Mouse (Mus musculus) ES-Bruce4 (cell line): ENCODE data around the gene Card6.

ENCODE experiments used
- CTCF ChIP-seq: IDR thresholded peaks from one replicate; pipeline ENCODE4 v1.8.1; 2011; ENCODE audit warnings: low read depth, low read length
- POLR2A ChIP-seq: IDR thresholded peaks from one replicate; pipeline ENCODE4 v1.8.1; 2011; ENCODE audit warnings: low read length; ENCODE audit not compliant: insufficient read depth

DNA sequence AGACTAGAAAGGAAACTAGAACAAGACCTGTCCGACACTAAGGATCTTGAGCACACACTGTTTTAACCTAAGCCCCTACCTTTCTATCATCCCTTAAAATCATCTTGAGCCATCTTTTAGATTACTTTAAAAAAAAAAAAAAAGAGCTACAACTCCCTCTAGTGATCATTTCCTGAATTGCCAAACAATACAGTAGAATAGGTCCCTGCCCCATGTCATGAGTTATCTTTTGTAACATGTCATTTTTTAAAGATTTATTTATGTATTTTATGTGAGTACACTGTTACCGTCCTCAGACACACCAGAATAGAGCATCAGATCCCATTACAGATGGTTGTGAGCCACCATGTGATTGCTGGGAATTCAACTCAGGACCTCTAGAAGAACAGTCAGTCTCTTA is 2.0 kb downstream of the Card6 start:
- no peak for TF ChIP-seq CTCF
- TF ChIP-seq POLR2A: no peak
